Mouse (Mus musculus): Measurements from ENCODE around the gene Cyb5r1. TPM values are rescaled to one million over a fixed set of nuclear protein-coding genes. Genes with fewer than 3 reads are reported as not detected.
A peak's percentile ranks its signal among the peaks of the same experiment; 100 is the strongest.
"Not testable (repeated sequence)": the region's sequence is repeated elsewhere in the genome, so short reads cannot be mapped to it uniquely, and the experiment has no call there.

The Cyb5r1 gene
- polyA plus RNA-seq, 1 experiment: 23.0 TPM

DNA sequence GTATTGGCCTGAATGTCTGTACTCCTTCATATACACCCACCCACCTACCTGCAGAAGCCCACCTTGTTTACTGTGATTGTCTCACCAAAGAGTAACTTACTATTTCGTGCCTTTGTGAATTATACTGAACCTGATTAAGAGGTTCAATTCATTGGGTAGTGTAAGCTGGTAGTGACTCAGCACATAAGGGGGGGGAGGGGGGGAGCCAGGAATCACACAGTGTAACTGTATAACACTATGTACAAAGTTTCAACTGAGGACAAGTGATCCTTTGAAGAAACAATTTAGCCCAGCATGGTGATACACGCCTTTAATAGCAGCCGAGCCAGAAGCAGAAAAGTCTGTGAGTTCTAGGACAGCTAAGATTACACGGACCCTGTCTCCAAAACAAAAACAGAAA, 28.1 kb downstream of the Cyb5r1 start:
- no peaks in the 10 kb centered on the region for H3K27me3 ChIP-seq (ENCODE audit: control insufficient read depth, insufficient read depth, low read length)
- WGBS: 89% methylated on average over 4 of the region's 4 CpGs
- no peak overlapping the region for H3K27ac ChIP-seq (ENCODE audit: insufficient read depth, low read length)
- no peaks in the 10 kb centered on the region for H3K4me1 ChIP-seq (ENCODE audit: control insufficient read depth, insufficient read depth, low read length)
- DNase-seq: no peak
- TF ChIP-seq POLR2A (IDR thresholded peaks at IDR 0.05; ENCODE audit: borderline replicate concordance, insufficient read depth, low read length) (no peak), CTCF (IDR thresholded peaks at IDR 0.05; ENCODE audit: borderline replicate concordance, insufficient read depth, low read depth, low read length) (no peak)
- no peak overlapping the region for H3K4me3 ChIP-seq (replicated peaks; ENCODE audit: insufficient read depth, low read depth, low read length)

- TF ChIP-seq CTCF (IDR thresholded peaks at IDR 0.05; ENCODE audit: borderline replicate concordance, insufficient read depth, low read depth, low read length) (peak; percentile 26; the same call in 1 of the 2 replicates), POLR2A (IDR thresholded peaks at IDR 0.05; ENCODE audit: borderline replicate concordance, insufficient read depth, low read length) (no peak)
- no peak for DNase-seq
- WGBS: 29% methylated on average over 4 of the region's 4 CpGs
- no peaks in the 10 kb centered on the region for H3K4me1 ChIP-seq (ENCODE audit: control insufficient read depth, insufficient read depth, low read length)
- no peak overlapping the region for H3K27ac ChIP-seq (ENCODE audit: insufficient read depth, low read length)
- no peaks in the 10 kb centered on the region for H3K27me3 ChIP-seq (ENCODE audit: control insufficient read depth, insufficient read depth, low read length)
- no peak overlapping the region for H3K4me3 ChIP-seq (replicated peaks; ENCODE audit: insufficient read depth, low read depth, low read length)
Observed at GRCm38 (mm10) chr1:134435414-134435813, 30.1 kb downstream of the Cyb5r1 start.

DNA sequence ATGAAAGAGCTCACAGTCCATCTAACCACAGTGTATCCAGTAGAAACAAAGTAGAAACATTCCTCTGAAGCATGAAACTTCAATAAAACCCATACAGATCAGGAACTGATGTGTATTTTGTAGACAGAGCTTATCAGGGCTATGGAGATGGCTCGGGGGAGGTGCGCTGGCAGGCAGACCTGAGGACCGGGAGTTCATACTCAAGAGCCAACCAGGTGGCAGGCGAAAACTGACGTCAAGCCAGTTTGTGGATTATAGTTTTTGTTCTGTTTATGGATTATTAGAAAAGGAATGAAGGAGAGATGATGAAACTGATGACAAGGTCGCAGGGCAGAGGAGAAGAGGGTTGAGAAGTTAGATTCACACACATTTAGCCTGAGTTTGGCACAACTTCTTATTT, 35.1 kb downstream of the Cyb5r1 start:
- TF ChIP-seq POLR2A (IDR thresholded peaks at IDR 0.05; ENCODE audit: borderline replicate concordance, insufficient read depth, low read length) (no peak), CTCF (IDR thresholded peaks at IDR 0.05; ENCODE audit: borderline replicate concordance, insufficient read depth, low read depth, low read length) (no peak)
- Histone ChIP-seq H3K4me3 (replicated peaks; ENCODE audit: insufficient read depth, low read depth, low read length) (no peak overlapping the region), H3K4me1 (ENCODE audit: control insufficient read depth, insufficient read depth, low read length) (no peaks in the 10 kb centered on the region), H3K27ac (ENCODE audit: insufficient read depth, low read length) (no peak overlapping the region), H3K27me3 (ENCODE audit: control insufficient read depth, insufficient read depth, low read length) (no peaks in the 10 kb centered on the region)
- WGBS: 91% methylated on average over 6 of the region's 6 CpGs
- DNase-seq: no peak

GRCm38 (mm10) chr1:134441737-134442136, 36.4 kb downstream of the Cyb5r1 start:
- H3K4me1 ChIP-seq (ENCODE audit: control insufficient read depth, insufficient read depth, low read length); DNase-seq; H3K4me3 ChIP-seq (replicated peaks; ENCODE audit: insufficient read depth, low read depth, low read length); H3K27ac ChIP-seq (ENCODE audit: insufficient read depth, low read length); H3K27me3 ChIP-seq (ENCODE audit: control insufficient read depth, insufficient read depth, low read length): not testable (repeated sequence)
- WGBS: 91% methylated on average over 8 of the region's 10 CpGs

DNA sequence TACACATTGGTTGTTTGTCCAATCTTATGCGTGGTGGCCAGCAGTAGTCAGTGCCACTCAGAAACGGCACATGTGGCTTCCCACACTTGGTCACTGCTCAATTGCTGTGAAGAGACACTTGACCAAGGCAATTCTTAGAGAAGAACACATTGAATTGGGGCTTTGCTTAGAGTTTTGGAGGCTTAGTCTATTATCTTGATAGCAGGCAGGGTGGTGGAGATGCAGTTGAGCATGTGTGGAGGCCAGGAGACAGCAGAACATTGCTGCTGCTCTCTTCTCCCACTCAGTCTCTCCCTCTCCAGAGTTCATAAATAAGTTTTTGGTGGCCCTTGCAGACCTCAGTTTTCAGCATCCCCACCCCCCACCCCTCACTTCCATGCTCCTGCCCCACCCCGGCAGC, 37.0 kb downstream of the Cyb5r1 start:
- 95% methylated on average over 3 of the region's 3 CpGs for WGBS
- no peak for DNase-seq
- TF ChIP-seq CTCF (IDR thresholded peaks at IDR 0.05; ENCODE audit: borderline replicate concordance, insufficient read depth, low read depth, low read length): no peak
- no peak for TF ChIP-seq POLR2A (IDR thresholded peaks at IDR 0.05; ENCODE audit: borderline replicate concordance, insufficient read depth, low read length)
- Histone ChIP-seq H3K27ac (ENCODE audit: insufficient read depth, low read length) (no peak overlapping the region), H3K4me3 (replicated peaks; ENCODE audit: insufficient read depth, low read depth, low read length) (no peak overlapping the region), H3K4me1 (ENCODE audit: control insufficient read depth, insufficient read depth, low read length) (no peaks in the 10 kb centered on the region), H3K27me3 (ENCODE audit: control insufficient read depth, insufficient read depth, low read length) (no peaks in the 10 kb centered on the region)

- WGBS: 24% methylated on average over 1 of the region's 1 CpGs
Observed at GRCm38 (mm10) chr1:134443288-134443687, 37.9 kb downstream of the Cyb5r1 start.

DNA sequence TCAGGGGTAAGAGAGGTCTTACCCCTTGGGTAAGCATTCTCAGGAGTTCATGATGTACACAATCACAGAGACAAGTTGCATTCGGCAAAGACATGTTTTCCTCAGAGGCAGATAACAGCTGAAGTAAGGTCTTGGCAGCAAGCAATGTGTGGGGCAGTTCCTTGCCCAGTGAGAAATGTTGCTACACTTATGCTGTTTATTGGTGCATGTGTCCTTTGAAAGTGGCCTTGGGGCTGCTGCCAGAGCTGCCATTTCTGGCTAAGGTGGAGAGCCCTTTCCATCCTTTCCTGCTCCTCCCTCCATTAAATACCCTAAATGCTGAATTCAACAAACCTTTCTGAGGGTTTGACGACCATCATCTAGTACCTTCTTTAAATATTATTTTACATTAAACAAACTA, 40.1 kb downstream of the Cyb5r1 start:
- H3K4me1 ChIP-seq (ENCODE audit: control insufficient read depth, insufficient read depth, low read length): no peaks in the 10 kb centered on the region
- 74% methylated on average over 2 of the region's 2 CpGs for WGBS
- H3K27me3 ChIP-seq (ENCODE audit: control insufficient read depth, insufficient read depth, low read length): no peaks in the 10 kb centered on the region
- no peak overlapping the region for H3K27ac ChIP-seq (ENCODE audit: insufficient read depth, low read length)
- DNase-seq: no peak
- TF ChIP-seq POLR2A (IDR thresholded peaks at IDR 0.05; ENCODE audit: borderline replicate concordance, insufficient read depth, low read length) (no peak), CTCF (IDR thresholded peaks at IDR 0.05; ENCODE audit: borderline replicate concordance, insufficient read depth, low read depth, low read length) (no peak)
- no peak overlapping the region for H3K4me3 ChIP-seq (replicated peaks; ENCODE audit: insufficient read depth, low read depth, low read length)

More at GRCm38 (mm10) chr1:134443288-134443687, 37.9 kb downstream of the Cyb5r1 start:
- H3K27me3 ChIP-seq (ENCODE audit: control insufficient read depth, insufficient read depth, low read length); H3K4me1 ChIP-seq (ENCODE audit: control insufficient read depth, insufficient read depth, low read length); H3K4me3 ChIP-seq (replicated peaks; ENCODE audit: insufficient read depth, low read depth, low read length); H3K27ac ChIP-seq (ENCODE audit: insufficient read depth, low read length); DNase-seq: not testable (repeated sequence)

- not testable (repeated sequence) for H3K27me3 ChIP-seq (ENCODE audit: control insufficient read depth, insufficient read depth, low read length); DNase-seq; H3K4me1 ChIP-seq (ENCODE audit: control insufficient read depth, insufficient read depth, low read length); H3K4me3 ChIP-seq (replicated peaks; ENCODE audit: insufficient read depth, low read depth, low read length); H3K27ac ChIP-seq (ENCODE audit: insufficient read depth, low read length)
- 69% methylated on average over 3 of the region's 3 CpGs for WGBS
Observed at GRCm38 (mm10) chr1:134448537-134448936, 43.2 kb downstream of the Cyb5r1 start.

- WGBS: 88% methylated on average over 4 of the region's 4 CpGs
- no peak overlapping the region for H3K27ac ChIP-seq (ENCODE audit: insufficient read depth, low read length)
- no peak overlapping the region for H3K4me3 ChIP-seq (replicated peaks; ENCODE audit: insufficient read depth, low read depth, low read length)
- H3K4me1 ChIP-seq (ENCODE audit: control insufficient read depth, insufficient read depth, low read length): no peaks in the 10 kb centered on the region; the same call in 1 of the 2 replicates
- TF ChIP-seq CTCF (IDR thresholded peaks at IDR 0.05; ENCODE audit: borderline replicate concordance, insufficient read depth, low read depth, low read length): no peak
- no peak for TF ChIP-seq POLR2A (IDR thresholded peaks at IDR 0.05; ENCODE audit: borderline replicate concordance, insufficient read depth, low read length)
- no peak for DNase-seq
- no peaks in the 10 kb centered on the region for H3K27me3 ChIP-seq (ENCODE audit: control insufficient read depth, insufficient read depth, low read length)
Observed at GRCm38 (mm10) chr1:134450201-134450600, 44.8 kb downstream of the Cyb5r1 start.

All from cerebellum, adult 2 months (tissue).